Mouse (Mus musculus) spleen, embryonic (tissue): Measurements from ENCODE around the gene Ppard.

Experiments
- CTCF ChIA-PET: fragments of 350-600 bp; sonication (Branson Sonifier 250); formaldehyde crosslinking; loops from one replicate; lab custom pipeline; 2022; lab: Charles Lee

Gene Ppard

DNA sequence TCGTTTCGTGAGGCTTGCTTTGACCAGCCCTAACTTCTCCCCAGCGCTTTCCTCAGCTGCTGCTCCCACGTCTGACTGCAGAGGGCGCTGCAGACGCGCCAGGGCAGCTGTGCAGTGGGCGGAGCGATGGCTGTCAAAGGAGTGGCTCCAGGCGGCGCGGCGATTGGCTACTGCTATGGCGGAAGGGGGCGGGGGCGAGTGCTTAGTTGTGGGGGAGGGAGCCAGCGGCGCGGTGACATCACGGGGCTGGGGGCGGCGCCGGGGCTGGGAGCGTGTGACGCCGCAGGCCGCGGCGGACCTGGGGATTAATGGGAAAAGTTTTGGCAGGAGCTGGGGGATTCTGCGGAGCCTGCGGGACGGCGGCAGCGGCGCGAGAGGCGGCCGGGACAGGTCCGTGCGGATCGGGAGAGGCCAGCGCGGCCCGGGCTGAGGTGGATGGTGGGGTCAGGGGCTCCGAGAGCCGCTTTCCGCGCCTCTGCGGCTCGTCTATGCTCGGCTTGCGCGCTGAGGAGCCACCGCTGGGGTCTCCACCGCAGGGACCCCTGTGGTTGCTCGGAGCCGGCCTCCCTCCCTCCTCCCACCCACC lies at the start of gene Ppard:
Gene Ppard (plus strand): TSS at position 226 of the 586 bp plus-strand sequence.
- CTCF ChIA-PET = interaction anchor here (0.7 to 1.2 kb wide), 3 partner anchors 15 to 24 kb away, joined by 3 to 5 read pairs (median 3); no protein-coding TSS in a partner anchor

- CTCF ChIA-PET = no interaction called here
Observed at GRCm38 (mm10) chr17:28184971-28185638, 47.4 kb upstream of the Ppard start.

GRCm38 (mm10) chr17:28188313-28188712 lies 44.2 kb upstream of the Ppard start:
- CTCF ChIA-PET = no interaction called here

DNA sequence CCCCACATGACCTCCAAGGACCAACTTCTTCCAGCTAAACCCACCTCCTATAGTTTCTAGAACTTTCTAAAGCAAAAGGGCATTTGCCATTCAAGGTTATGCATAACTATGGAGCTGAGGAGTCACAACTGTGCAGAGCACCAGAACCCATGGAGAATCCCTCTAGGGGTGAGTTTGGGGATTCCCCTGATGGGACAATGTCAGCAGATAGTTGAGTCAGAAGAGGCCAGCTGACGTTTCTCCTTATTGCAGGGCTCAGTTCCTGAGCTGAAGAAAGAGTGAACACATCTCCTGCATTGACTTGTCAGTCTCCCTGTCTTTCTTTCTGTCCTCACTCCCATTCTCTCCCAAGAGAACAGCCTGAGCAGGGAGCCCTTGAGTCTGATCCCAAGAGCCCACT lies 39.7 kb upstream of the Ppard start:
- CTCF ChIA-PET = interaction anchor here (0.6 kb wide), 1 partner anchor 97 kb away, joined by 3 read pairs; no protein-coding TSS in a partner anchor

GRCm38 (mm10) chr17:28193559-28193958 lies 38.9 kb upstream of the Ppard start:
- CTCF ChIA-PET = interaction anchor here (0.6 kb wide), 1 partner anchor 98 kb away, joined by 3 read pairs; no protein-coding TSS in a partner anchor

GRCm38 (mm10) chr17:28195033-28195432 lies 37.5 kb upstream of the Ppard start:
- CTCF ChIA-PET = interaction anchor here (0.5 to 0.6 kb wide), 2 partner anchors 62 to 366 kb away, joined by 3 to 6 read pairs; no protein-coding TSS in a partner anchor

DNA sequence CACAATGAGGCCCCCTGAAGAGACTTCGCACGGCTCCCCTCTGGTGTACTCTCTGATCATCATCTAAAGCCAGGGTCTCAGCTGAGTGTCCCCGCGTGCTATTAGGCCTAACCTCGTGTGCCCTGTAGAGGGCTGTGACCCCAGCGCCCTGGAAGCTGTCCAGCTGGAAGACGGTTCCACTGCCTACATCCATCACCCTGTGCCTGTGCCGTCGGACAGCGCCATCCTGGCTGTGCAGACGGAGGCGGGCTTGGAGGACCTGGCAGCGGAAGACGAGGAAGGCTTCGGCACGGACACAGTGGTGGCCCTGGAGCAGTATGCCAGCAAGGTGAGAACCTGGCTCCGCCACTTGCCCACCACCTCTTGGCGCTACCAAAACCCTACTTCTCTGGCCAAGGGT lies 34.9 kb upstream of the Ppard start:
- CTCF ChIA-PET = no interaction called here

DNA sequence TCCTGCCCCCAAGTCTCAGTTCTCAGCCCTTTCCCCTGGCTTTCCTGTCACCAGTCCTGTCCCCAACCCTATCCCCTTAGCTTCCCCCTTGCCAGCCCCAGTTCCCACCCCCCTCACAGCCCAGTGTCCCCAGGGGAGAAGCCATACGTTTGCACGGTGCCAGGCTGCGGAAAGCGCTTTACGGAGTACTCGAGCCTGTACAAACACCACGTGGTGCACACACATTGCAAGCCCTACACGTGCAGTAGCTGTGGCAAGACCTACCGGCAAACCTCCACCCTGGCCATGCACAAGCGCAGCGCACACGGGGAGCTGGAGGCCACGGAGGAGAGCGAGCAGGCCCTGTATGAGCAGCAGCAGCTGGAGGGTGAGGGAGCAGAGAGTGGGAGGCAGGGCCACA lies 30.5 kb upstream of the Ppard start:
- CTCF ChIA-PET = no interaction called here

DNA sequence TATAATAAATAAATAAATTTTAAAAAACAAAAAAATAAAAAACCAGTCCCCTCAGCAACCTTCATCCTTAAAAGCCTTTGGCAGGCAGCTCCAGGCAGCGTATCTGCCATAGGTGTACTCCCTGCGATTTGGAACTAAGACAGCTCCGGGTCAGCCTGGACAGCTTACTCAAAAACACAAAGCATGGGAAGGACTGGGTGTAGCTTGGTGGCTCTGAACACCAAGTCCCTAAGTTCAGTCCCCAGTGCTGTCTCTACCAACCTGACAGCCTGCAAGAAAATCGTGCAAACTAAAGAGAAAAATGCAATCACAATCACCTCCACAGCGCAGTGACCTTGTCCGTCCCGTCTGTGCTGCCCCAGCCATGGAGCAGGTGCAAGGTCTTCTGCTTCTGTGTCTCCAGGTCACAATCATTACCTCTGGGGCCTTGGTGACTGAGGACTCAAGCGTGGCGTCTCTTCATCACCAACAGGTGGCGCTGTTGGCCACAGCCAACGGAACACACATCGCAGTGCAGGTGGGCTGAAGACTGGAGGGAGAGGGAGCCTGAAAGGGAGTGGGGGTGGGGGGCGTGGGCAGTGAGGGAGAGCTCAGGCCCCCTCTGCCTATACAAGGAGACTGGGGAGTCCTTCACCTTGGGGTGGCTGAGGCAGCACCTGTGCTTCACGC lies 28.3 kb upstream of the Ppard start:
- CTCF ChIA-PET = interaction anchor here (0.7 to 1.1 kb wide), 3 partner anchors 15 to 1514 kb away, joined by 3 to 4 read pairs (median 3); no protein-coding TSS in a partner anchor

DNA sequence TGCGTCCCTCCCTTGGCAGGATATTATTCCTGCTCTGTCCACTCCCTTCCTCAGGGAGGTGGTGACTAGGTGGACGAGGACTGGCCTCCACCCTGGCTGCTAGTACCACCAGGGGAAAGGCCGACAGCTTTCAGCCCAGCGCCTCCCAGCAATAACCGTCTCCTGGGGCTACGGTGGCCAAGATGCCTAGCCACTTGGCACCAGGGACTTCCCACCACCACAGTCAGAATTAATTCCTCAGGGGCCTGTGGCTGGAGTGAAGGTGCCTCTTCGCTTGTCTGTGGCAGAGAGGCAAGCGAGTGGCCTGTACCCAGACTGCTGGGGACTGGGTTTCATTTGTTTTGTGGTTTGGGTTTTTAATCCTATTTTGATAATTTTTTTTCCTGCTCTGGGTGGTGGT lies 27.1 kb upstream of the Ppard start:
- CTCF ChIA-PET = interaction anchor here (0.7 to 1.1 kb wide), 3 partner anchors 14 to 201 kb away, joined by 3 to 4 read pairs (median 3); no protein-coding TSS in a partner anchor

DNA sequence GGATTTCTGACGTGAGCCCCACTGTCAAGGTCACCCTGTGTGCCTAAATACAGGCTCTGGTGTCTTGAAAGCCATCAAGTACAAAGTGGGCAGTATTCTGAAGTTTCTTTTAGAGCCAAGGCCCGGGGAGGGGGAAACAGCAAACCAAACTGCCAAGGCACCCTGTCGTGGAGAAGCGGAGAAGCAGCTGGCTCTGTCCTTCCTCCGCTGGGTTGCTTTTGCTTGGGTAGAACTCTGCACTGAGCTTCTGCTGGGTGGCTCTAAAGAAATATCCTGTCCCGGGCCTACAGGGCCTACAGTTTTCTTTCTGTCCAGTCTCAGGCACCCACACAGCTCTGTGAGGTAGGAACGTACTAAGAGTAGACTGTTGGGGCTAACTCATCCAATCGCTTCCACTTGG lies 25.4 kb upstream of the Ppard start:
- CTCF ChIA-PET = interaction anchor here (0.5 to 1.2 kb wide), 9 partner anchors 8 to 823 kb away, joined by 3 to 10 read pairs (median 3); no protein-coding TSS in a partner anchor

DNA sequence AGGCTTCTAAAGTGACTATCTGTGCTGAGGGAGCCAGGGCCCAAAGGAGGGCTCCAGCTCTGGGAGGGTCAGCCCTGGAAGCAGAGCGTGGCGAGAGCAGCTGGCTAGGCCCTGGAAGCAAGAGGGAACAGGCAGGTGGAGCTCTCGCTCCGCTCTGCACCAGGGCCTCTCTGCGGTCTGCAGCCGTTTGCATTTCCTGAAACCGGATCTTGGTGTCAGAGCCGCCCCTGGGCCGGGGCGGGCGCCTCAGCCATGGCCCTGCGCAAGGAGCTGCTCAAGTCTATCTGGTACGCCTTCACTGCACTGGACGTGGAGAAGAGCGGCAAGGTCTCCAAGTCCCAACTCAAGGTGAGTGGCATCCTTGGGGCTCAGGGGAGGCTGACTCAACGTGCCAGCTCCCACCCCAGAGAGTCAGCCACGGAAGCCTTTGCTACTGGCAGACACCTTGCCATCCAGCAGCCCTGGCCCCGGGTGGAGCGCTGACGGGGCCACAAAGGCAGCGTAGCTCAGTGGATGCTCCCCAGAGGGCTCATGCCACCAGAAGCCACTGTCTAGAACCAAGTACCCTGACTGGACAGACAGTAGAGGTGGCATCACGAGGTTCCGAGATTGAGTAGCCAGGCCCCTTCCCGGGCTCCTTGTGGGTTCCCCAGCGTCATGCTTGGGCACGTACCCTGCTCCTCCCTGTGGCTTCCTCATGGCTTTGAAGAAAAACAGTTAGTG lies 24.7 kb upstream of the Ppard start, which contains the start of gene Def6:
Gene Def6 (plus strand): TSS at position 188 of the 723 bp plus-strand sequence.
- CTCF ChIA-PET = interaction anchor here (0.5 to 1.6 kb wide), 12 partner anchors 8 to 822 kb away, joined by 3 to 10 read pairs (median 3); partner anchors contain the start of gene Ppard

GRCm38 (mm10) chr17:28208314-28208612 lies 24.2 kb upstream of the Ppard start:
- CTCF ChIA-PET = interaction anchor here (0.6 to 1.6 kb wide), 5 partner anchors 9 to 37 kb away, joined by 3 to 10 read pairs (median 4); partner anchors contain the start of gene Ppard

DNA sequence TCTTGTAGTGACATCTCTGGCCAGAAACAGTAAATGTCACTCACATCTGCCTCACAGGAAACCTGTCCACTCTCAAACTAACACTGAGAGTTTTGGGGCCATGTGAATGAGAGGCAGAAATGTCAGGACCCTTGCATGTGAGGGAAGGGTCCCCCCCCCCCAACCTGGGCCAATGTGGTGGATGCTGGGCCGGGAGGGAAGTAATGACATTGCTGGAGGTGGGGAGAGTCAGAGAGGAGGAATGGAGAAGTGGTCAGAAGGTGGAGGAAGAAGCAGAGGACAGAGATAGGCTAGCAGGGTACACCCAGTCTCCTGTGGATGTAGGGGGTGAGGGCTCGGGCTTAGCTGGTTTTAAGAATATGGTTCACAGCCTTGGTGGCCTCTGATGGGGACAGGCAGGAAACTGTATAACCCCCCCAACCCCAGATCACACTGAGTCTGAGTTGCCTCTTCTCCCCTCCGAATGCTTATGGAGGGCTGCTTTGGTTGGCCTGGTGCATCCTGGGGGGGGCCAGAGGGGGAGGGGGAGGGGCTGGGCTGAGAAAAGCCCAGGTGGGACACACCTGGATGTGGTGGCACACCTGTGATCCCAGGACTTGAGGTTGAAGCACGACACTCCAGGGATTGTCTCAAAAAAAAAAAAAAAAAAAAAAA lies 22.9 kb upstream of the Ppard start:
- CTCF ChIA-PET = interaction anchor here (0.7 kb wide), 1 partner anchor 107 kb away, joined by 3 read pairs; no protein-coding TSS in a partner anchor

DNA sequence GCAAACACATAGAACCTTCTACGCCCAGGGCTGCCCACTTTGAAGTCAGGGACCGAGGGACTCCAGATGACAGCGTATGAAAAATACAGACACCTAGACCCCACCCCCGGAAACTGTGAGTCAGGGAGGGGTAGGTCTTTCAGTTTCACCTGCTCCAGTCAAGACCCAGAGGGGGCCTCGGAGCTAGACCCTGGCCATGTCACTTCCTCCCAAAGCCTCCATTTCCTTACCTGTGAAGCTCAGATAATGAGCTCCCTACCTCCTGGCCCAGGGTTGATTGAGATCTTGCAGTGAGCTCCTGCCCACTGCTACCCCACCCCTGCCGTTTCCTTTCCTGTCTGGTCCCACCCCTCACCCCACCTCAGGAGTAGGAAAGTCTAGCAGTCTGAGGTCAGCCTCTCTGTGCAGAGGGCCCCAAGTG lies 20.6 kb upstream of the Ppard start:
- CTCF ChIA-PET = interaction anchor here (0.6 to 1.3 kb wide), 2 partner anchors 10 to 97 kb away, joined by 4 to 9 read pairs; no protein-coding TSS in a partner anchor

GRCm38 (mm10) chr17:28212391-28212790 lies 20.1 kb upstream of the Ppard start:
- CTCF ChIA-PET = interaction anchor here (0.6 to 1.3 kb wide), 2 partner anchors 9 to 97 kb away, joined by 4 to 9 read pairs; no protein-coding TSS in a partner anchor

- CTCF ChIA-PET = interaction anchor here (0.7 to 1.2 kb wide), 2 partner anchors 20 to 48 kb away, joined by 3 read pairs; no protein-coding TSS in a partner anchor
Observed at GRCm38 (mm10) chr17:28213236-28213635, 19.3 kb upstream of the Ppard start.

DNA sequence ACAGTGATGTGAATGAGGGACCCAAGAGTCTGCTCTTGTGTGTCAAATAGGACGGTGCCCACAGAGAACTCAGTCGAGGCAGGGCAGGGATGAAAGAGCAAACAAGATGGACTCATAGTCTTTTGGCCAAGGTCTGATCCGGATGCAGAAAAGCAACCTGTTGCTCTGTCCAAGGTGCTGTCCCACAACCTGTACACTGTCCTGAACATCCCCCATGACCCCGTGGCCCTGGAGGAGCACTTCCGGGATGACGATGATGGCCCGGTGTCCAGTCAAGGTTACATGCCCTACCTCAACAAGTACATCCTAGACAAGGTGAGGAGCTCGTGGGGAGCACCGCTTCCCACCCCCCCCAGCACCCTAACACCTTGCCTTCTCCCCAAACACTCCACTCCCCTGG lies 15.7 kb upstream of the Ppard start:
- CTCF ChIA-PET = interaction anchor here (0.9 kb wide), 1 partner anchor 15 kb away, joined by 3 read pairs; the partner anchor contains the start of gene Ppard

GRCm38 (mm10) chr17:28217721-28218649 lies 14.5 kb upstream of the Ppard start:
- CTCF ChIA-PET = interaction anchor here (0.5 to 0.9 kb wide), 3 partner anchors 9 to 14 kb away, joined by 3 to 5 read pairs (median 3); partner anchors contain the start of gene Ppard
